Mouse (Mus musculus): ENCODE results near the gene Esyt2.
"Not testable (repeated sequence)": the region's sequence is repeated elsewhere in the genome, so short reads cannot be mapped to it uniquely, and the experiment has no call there.

Esyt2 gene

DNA sequence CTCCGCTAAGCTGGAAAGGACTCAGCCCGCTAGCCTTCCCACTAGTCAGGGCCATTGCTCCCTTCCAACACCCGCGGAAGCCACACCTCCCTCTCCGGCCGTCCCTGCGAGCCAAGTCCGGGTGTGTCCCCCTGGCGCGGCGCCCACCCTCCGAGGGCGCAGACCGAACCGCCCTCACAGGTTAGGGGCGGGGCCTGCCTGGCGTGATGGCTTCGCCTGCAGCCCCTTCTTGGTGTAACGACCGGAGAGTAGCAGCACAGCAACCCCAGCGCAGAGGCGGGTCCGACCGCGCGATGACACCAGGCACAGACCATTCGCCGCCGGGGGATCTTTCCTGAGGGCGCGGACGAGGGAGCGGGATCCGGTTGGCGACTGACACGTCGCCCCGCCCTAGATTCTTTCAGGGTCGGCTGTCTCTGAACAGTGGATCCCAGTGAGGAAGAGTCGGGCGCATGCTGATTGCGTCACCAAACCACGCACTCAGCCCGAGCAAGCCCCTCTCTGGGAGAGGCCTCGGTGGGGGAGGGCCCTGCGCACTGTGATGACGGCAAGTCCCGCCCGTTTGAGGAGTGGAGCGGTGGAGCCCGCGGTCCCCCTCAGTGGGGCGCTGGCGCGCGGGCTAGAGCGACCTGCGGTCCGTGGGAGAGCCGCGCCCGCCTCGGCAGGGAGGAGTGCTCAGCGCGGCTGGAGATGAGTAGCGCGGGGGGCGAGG is at the start of gene Esyt2:
TSS of gene Esyt2 (plus strand) at position 544 of the 712 bp plus-strand sequence.
- peak; percentile 100 for DNase-seq (ENCODE audit: low spot score)

DNA sequence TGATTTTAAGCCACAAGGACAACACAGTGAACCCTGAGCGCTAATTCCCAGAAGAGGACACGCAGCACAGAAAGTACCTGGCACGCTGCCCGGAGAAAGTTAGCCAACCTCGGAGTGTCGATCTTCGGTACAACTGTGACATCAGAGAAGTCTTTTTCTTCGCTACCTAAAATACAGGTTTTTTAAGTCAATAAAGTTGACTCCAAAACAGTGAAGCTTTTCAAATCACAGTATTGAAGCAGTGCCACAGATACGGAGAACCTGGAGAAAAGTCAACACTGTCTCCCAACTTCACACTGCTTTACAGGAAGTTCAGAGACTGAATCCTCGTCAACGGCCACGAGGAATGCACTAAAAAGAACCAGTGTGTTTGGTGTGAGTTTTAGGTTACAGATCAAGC is 49.4 kb upstream of the Esyt2 start:
- peak; percentile 81 for DNase-seq (ENCODE audit: low spot score)

DNA sequence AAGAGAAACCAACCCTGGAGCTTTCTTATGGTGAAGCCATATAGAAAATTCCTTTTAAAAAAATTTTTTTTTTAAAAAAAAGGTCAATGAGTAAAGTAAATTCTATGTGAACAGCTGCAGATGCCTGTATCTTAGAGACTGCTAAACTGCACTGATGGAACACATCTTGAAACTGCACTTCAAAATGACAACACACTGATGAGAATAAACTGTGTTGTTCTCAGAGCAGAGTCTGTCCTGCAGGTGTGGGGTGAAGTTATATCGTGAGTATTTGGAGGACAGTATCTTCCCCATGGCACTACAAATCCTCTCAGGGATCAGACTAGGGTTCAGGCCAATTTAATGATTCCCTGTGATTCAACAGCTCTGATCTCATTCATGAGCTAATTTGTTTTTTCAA is 48.9 kb upstream of the Esyt2 start:
- DNase-seq (ENCODE audit: low spot score), result no peak

DNA sequence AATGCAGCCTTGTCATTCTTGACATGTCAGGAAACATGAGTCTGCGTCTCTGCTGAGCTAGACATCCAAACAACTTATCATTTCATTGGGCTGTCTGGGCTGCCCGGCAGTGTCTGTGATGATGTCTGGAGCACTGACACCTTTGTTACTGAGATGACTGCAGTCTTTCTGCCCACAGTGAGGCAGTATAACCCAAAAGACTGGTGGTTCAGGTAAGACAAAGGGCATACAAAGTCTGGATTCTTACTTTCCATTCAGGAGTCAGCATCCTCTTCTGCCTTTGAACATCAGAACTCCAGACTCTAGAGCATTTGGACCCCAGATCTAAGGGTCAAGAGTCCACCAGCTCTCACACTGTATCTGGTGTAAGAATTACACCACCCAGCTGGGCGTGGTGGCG is 45.6 kb upstream of the Esyt2 start:
- DNase-seq (ENCODE audit: low spot score), result no peak

DNA sequence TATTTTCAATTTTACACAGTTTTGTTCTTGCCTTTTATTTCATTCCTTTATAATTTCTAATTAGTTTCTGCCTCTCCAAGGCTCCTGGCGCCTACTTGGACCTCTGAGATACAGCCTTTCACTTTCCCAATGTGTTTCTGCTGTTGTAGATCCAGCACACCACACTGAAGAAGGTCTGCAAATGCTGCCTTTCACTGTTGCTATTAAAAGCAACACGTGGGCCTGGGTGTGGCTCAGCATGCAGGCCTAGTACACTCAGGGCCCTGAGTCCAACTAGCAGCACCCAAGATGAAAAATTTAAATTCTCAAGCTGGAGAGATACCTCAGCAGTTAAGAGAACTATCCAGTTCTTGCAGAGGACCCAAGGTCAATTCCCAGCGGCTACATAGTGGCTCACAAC is 44.3 kb upstream of the Esyt2 start:
- no peak for DNase-seq (ENCODE audit: low spot score)

DNA sequence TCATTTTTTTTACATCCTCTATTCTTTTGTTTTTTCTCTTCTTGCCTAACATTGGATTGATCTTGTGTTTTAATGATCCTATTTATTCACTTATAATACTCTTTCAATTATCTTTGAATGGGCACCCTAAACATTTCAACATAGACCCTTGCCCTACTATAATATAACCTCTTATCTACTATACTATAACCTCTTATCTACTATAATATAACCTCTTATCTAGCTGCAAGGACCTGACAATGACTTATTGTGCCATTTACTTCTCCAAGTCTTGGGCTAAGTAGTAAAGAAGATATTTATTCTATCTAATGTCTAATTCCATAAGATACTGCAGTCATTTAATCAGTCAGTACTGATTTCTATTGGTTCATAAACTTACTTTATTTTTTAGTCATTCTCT is 42.6 kb upstream of the Esyt2 start:
- DNase-seq (ENCODE audit: low spot score), result no peak

DNA sequence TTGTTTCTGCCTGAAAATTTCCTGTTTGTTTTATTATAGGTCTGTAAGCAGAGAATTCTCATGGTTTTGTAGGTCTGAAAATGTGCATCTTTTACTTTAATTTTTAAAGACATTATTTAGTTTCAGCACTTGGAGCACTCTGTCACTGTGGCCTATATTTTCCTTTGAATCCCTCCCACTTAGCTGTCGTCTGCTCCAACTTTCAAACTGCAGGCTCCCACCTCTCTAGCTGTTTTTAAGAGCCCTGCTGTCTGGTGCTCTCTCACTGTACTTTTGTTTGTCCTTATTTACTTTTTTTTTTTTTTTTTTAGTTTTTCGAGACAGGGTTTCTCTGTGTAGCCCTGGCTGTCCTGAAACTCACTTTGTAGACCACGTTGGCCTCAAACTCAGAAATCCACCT is 42.2 kb upstream of the Esyt2 start:
- no peak for DNase-seq (ENCODE audit: low spot score)

DNA sequence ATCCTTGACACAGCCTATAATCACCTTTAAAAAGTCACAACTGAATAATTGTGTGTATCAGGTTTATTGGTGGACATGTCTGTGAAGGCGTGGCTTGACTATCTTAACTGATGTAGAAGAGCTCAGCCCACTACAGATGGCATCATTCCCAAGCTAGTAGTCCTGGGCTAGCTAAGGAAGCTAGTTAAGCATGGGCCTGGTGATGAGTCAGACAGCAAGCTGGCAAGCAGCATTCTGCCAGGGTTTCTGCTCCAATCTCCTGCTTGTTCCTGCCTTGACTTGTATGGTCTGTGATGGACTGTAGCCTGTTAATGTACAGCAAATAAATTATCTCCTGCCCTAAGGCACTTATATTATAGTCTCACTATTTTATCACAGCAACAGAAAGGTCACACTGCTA is 36.4 kb upstream of the Esyt2 start:
- no peak for DNase-seq (ENCODE audit: low spot score)

DNA sequence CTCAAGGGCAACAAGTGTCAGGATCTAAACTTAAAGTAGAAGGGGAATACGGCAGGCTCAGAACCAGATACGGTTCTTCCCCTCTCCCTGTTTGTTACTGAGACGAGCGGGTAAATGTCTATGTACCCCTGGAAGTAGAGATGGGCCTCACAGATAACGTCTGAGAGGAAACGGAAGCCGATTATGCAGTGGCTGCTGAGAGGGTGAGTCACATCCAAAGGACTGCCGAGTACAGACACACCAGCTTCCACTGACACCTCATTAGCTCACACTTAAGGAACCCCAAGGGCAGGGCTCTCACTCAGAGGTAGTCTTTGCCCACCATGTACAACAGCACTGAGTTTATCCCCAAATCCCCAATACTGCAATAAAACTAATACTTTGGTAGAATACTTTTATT is 26.3 kb upstream of the Esyt2 start:
- no peak for DNase-seq (ENCODE audit: low spot score)

DNA sequence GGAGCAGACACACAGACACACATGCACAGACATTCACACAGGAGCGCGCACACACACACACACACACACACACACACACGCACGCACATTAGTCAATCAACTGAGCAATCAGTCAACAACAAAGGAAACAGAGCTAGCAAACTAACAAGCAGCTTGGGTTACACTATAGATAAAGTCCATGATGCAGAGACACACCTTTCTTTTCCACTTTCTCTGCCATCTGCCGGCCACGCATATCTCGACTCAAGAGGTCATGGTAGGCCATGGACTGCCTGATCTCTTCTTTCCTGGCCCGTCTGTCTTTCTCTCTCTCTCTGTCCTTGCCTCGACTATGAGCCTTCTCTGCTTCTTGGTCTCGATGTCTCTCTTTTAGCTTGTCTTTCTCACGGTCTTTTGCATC is 25.4 kb upstream of the Esyt2 start:
- no peak for DNase-seq (ENCODE audit: low spot score)

DNA sequence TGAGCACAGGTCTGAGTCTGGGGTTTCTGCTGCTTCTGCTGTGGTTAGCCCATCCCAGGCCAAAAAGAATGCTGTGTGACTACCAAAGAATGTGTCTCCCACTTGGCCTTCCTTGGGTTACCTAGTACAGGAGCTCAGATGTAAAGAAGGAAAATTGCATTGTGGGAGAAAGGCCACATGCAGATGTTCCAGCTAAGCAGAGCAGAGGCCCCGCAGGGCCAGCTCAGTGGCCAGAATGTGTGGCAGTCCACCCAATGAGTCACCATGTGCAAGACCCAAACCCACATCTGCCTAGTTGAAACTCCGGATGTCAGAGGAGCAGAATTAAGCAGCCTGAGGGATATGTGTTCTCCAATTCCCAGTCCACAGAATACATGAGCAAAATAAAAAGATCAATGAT is 22.7 kb upstream of the Esyt2 start:
- DNase-seq (ENCODE audit: low spot score), result no peak

DNA sequence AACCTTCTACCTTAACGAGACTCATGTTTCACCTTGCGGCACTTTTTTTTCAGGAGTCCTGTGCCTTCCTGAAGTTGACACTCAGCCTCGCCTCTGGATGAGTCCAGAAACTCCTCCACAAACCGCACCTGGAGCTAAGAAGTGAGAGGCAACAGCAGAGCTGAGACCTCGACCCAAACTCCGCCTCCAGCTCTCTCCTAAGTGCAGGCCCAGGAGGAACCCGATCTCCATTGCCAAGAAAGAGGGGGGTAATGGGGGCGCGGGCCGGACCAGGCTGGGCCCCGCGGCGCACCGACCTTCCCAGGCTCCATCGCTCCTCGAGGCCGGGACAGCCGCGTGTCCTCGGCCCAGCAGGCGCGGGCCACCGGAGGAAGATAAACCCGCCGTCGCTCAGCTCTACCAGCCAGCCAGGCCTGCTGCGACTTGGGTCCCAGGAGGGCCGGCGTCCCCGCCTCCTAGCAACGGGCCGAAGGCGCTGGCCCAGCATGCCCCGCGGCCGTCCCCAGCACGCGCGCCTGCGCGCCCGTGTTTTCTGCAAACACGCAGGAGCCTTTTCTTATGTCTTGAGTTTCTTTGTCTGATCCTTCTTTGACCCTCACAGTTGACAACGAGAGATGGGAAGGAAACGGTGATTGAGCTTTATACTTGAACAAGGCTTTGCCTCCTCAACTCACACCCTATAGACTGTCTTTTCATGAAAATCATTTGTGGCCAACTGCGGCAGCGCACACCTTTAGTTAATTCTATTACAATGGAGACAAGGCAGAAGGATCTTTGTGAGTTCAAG is 18.2 kb upstream of the Esyt2 start, which contains the start of gene Wdr60:
TSS of gene Wdr60 (minus strand) at position 468 of the 787 bp plus-strand sequence.
- peak; percentile 89 for DNase-seq (ENCODE audit: low spot score)

DNA sequence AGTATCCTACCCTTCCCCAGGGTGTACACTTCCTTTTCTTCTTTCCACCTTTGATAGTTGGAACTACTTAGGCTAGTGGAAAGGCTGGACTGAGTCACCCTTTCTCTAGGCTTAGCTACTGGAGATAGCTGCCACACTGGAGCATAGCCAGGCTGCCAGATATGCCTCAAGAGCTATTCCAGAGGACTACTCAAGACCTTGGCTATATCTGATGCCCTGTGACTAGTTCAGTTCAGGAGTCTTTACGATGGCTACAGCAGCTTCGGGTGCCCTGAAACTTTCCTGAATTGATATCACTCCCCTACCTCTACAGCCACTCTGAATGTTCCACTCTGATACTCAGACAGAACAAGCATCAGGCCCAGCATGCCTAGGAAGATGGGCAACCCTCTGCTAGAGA is 16.2 kb upstream of the Esyt2 start:
- DNase-seq (ENCODE audit: low spot score), result no peak

DNA sequence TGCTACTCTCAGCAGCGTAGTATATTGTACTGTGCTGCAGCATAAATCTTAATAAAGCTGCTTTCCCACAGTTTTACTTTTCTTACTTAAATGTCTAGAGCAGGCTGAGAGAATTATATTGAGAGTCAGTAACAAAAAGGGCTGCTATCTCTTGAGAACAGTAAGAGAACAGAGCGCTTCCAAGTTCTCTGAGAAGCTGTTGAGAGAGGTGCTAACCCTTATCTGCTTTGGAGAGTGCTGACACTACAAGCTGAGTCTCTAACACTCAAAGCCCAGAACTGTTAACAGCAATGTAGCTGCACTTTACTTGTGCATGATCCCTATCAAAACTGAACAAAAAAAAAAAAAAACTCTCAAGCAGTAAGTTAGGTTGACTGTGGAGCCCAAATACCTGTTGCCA is 15.7 kb upstream of the Esyt2 start:
- no peak for DNase-seq (ENCODE audit: low spot score)

DNA sequence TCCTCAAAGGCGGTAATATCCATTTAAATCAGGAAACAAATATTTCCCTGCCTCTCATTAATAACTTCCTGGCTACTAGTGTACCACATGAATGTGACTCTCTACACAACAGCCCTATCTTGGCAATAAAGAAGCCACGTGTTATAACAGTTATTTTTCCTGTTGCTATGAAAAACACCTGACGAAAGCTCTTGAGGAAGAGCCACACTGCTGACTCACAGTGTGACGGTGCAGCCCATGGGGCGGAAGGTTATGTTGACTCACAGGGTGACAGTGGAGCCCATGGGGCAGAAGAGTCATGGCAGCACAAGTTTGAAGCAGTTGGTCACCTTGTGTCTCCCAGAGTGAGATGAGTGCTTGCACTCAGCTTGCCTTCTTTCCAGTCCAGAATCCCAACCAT is 11.5 kb upstream of the Esyt2 start:
- DNase-seq (ENCODE audit: low spot score), result no peak

DNA sequence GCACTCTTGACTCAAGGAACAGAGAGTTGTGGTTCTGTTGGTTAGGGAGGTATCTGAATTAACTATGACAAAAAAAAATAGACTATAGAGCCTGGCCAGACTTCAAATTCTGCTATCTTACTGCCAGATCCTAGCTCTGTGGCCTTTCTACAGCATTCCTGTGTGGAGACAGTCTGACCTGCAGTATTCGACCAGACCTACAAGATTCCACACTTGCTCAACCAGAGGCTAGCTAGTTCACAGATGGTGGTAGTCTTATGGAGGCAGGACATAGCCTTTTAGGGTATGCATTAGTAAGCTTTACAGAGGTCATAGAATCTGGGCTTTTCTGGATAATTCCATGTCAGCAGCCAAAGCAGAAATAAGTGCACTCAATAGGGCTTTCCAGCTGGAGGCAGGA is 10.5 kb upstream of the Esyt2 start:
- DNase-seq (ENCODE audit: low spot score), result no peak

DNA sequence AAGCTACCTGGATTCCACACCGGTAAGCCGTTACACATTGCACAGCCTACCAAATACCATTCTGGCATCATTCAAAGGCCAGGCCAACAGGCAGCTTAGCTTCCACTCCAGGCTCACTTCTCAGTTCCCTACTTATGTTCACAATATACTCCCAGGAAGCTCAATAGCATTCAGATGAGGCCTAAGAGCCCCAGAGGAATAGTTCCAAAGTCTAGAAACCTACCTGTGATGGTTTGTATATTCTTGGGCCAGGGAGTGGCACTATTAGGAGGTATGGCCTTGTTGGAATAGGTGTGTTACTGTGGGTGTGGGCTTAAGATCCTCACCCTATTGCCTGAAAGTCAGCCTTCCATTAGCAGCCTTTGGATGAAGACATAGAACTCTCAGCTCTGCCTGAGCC is 9.9 kb upstream of the Esyt2 start:
- no peak for DNase-seq (ENCODE audit: low spot score)

DNA sequence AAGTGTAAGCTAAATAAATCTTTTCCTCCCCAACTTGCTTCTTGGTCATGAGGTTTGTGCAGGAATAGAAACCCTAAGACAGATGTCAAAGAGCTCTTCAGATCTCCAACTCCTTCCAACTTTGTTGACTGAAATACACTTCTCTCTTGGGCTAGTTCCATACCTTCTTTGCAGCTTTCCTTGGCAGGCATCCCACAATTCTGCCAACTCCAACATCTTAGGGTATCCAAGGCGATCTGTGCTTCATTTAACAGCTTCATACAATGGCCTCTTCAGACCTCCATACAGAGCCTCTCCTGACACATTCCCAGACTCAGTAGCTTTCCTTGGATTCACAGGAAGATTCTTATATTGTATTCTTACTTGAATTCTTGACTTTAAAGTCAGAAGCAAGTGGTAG is 7.3 kb upstream of the Esyt2 start:
- no peak for DNase-seq (ENCODE audit: low spot score)

DNA sequence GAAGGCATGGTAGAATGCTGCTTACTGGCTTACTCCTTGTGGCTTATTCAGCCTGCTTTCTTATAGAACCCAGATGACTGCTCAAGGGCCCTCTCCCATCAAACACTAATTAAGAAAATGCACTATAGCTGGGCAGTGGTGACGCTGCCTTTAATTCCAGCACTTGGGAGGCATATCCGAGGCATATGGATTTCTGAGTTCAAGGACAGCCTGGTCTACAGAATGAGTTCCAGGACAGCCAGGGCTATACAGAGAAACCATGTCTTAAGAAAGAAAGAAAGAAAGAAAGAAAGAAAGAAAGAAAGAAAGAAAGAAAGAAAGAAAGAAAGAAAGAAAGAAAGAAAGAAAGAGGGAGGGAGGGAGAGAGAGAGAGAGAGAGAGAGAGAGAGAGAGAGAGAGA is 5.9 kb upstream of the Esyt2 start, which contains the start of gene Gm11027:
TSS of gene Gm11027 (plus strand) at position 301 of the 400 bp plus-strand sequence.
- DNase-seq (ENCODE audit: low spot score), result not testable (repeated sequence)

DNA sequence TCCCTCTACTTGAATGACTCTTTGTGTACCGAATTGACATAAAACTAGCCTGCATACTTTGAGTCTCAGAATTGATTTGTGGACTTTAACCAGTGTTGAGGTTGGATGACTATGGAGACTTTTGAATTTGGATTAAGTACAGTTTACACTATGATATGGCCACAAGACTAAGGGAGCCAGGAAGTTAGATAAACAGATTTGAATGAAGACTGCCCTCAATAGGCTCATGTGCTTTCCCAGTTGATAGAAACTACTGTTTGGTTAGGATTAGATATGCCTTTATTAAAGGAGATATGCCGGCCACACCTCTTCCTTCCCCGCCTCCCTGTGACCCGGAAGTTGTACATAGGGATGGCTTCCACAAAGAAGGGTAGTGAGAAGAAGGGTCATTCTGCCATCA is 5.4 kb upstream of the Esyt2 start:
- DNase-seq (ENCODE audit: low spot score), result no peak

DNA sequence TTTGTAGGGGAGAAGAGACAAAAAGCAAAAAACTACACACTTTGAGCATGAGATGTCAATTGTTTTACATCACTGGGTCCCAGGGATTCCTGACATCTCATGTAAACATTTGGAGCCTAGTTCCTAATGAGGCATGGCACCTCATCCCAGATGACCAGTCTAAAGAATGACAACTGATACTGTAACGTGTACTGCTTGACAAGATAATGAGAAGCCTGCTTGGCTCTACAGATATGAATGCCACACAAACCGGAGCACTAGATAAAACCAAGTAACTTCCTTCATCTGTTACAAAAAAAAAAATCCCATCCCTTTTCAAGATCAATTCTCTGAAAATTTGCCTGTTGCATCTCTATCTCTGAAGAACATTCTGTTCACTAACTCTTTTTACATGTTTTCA is 4.0 kb upstream of the Esyt2 start:
- no peak for DNase-seq (ENCODE audit: low spot score)

DNA sequence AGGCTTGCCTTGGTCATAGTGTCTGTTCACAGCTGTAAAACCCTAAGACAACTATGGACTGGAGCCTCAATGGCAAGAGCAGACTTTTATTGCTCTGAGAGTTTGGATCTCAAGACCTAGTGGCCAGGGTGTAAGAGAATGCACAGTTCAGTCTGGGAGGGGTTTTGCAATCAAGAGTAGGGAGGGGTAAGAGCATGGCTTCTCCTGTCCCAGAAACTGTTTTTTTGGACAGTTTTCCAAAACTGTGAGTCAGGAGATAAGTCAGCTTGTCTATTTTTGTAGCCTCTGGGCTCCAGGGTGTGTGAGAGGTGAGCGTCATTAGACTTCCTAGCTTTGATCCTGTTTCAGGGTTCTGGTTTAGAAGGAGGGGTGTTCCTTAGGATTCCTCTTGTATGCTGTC is 2.5 kb upstream of the Esyt2 start:
- no peak for DNase-seq (ENCODE audit: low spot score)

DNA sequence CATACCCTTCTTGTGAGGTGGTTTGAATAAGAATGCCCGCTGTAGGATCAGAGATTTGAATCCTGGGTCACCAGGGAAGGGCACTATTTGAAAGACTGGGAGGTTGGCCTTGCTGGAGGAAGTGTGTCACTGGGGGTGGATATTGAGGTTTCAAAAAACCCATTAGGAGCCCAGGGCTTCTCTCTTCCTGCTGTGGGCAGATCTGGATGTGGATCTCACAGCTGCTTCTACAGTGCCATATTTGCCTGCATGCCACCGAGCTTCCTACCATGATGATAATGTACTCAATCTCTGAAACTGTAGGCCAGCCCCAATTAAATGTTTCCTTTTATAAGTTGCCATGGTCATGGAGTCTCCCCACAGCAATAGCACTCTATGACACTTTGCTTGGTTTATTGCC is 1.8 kb upstream of the Esyt2 start:
- no peak for DNase-seq (ENCODE audit: low spot score)
